Mouse (Mus musculus): ENCODE data around the gene Zfp14. TPM values are rescaled to one million over a fixed set of nuclear protein-coding genes. Genes with fewer than 3 reads are reported as not detected.

Gene Zfp14
- total and polyA plus RNA-seq, 3 experiments = 0.34 to 0.54 (median 0.34) TPM

- DNase-seq (ENCODE audit: extremely low read depth) = no peak
- Histone ChIP-seq H3K4me2 (ENCODE audit: insufficient read depth, low read depth, poor library complexity, severe bottlenecking) (no peak overlapping the region), H3K9ac (ENCODE audit: insufficient read depth, low read depth) (no peak overlapping the region), H3K27me3 (replicated peaks) (no peaks in the 10 kb centered on the region), H3K27ac (ENCODE audit: insufficient read depth, low read depth) (no peak overlapping the region), H3K4me1 (ENCODE audit: control insufficient read depth in 1 of 2, insufficient read depth in 2 of 2) (no peaks in the 10 kb centered on the region), H3K4me3 (replicated peaks in 1 of 3; ENCODE audit: low read depth in 2 of 3, low read length in 2 of 3, poor library complexity in 1 of 3) (no peak overlapping the region), H3K36me3 (replicated peaks in 1 of 2; ENCODE audit: control insufficient read depth in 1 of 2, insufficient read depth in 1 of 2, low read length in 1 of 2) (peaks cover 58 to 93% of the 10 kb centered on the region in 2 experiments), H3K79me2 (replicated peaks; ENCODE audit: control insufficient read depth, extremely low read depth, insufficient read depth, poor library complexity, severe bottlenecking) (no peaks in the 10 kb centered on the region), H3K9me3 (replicated peaks; ENCODE audit: low read length) (no peaks in the 10 kb centered on the region)
- no peak for TF ChIP-seq IRF4 (IDR thresholded peaks at IDR 0.05; ENCODE audit: low read depth, low read length)
- no peak for TF ChIP-seq MXI1 (IDR thresholded peaks at IDR 0.05; ENCODE audit: low read depth, low read length)
- TF ChIP-seq MAFK (IDR thresholded peaks at IDR 0.05; ENCODE audit: insufficient replicate concordance, low read length) = no peak
- TF ChIP-seq MAX (IDR thresholded peaks at IDR 0.05; ENCODE audit: low read length) = no peak
- no peak for TF ChIP-seq RAD21 (IDR thresholded peaks at IDR 0.05; ENCODE audit: low read depth, low read length)
- TF ChIP-seq ZC3H11A (IDR thresholded peaks at IDR 0.05; ENCODE audit: low read depth, low read length) = no peak
- no peak for TF ChIP-seq BHLHE40 (IDR thresholded peaks at IDR 0.05; ENCODE audit: low read depth, low read length)
- TF ChIP-seq RCOR1 (conservative IDR thresholded peaks at IDR 0.05; ENCODE audit: low read depth, low read length) = no peak
- TF ChIP-seq TCF12 (IDR thresholded peaks at IDR 0.05; ENCODE audit: low read depth, low read length) = no peak
- no peak for TF ChIP-seq UBTF (IDR thresholded peaks at IDR 0.05; ENCODE audit: low read depth, low read length)
- TF ChIP-seq ZNF384 (IDR thresholded peaks at IDR 0.05; ENCODE audit: low read depth, low read length) = no peak
- no peak for TF ChIP-seq CHD2 (IDR thresholded peaks at IDR 0.05; ENCODE audit: low read length)
- TF ChIP-seq ETS1 (conservative IDR thresholded peaks at IDR 0.05; ENCODE audit: low read depth, low read length) = no peak
- no peak for TF ChIP-seq E2F4 (IDR thresholded peaks at IDR 0.05; ENCODE audit: insufficient replicate concordance, low read depth, low read length)
- no peak for TF ChIP-seq TBP (conservative IDR thresholded peaks at IDR 0.05; ENCODE audit: low read depth, low read length)
- no peak for TF ChIP-seq SMC3 (IDR thresholded peaks at IDR 0.05; ENCODE audit: low read depth, low read length)
- dilution Hi-C loops (cut with MboI; ENCODE audit: extremely low pct_ligation_motif_present, extremely low pct_unique_long_range_greater_than_20kb, low sequenced_read_pairs) = no loop called here
- in situ Hi-C loops (cut with MboI; ENCODE audit: low pct_ligation_motif_present, low pct_unique_long_range_greater_than_20kb, low sequenced_read_pairs) = no loop called here
Observed at GRCm38 (mm10) chr7:30060341-30060740, 9.2 kb upstream of the Zfp14 start.

- in situ Hi-C loops (cut with MboI; ENCODE audit: low pct_ligation_motif_present, low pct_unique_long_range_greater_than_20kb, low sequenced_read_pairs) (no loop called here), dilution Hi-C loops (cut with MboI; ENCODE audit: extremely low pct_ligation_motif_present, extremely low pct_unique_long_range_greater_than_20kb, low sequenced_read_pairs) (no loop called here)
- no peaks in the 10 kb centered on the region for H3K79me2 ChIP-seq (replicated peaks; ENCODE audit: control insufficient read depth, extremely low read depth, insufficient read depth, poor library complexity, severe bottlenecking)
- H3K4me1 ChIP-seq (ENCODE audit: control insufficient read depth in 1 of 2, insufficient read depth in 2 of 2) = peaks cover 3 to 19% of the 10 kb centered on the region in 2 experiments
- H3K36me3 ChIP-seq (replicated peaks in 1 of 2; ENCODE audit: control insufficient read depth in 1 of 2, insufficient read depth in 1 of 2, low read length in 1 of 2) = peaks cover 14 to 38% of the 10 kb centered on the region in 2 experiments
- no peak overlapping the region for H3K4me2 ChIP-seq (ENCODE audit: insufficient read depth, low read depth, poor library complexity, severe bottlenecking)
- H3K9ac ChIP-seq (ENCODE audit: insufficient read depth, low read depth) = no peak overlapping the region
- H3K4me3 ChIP-seq (replicated peaks in 1 of 3; ENCODE audit: low read depth in 2 of 3, low read length in 2 of 3, poor library complexity in 1 of 3) = no peak overlapping the region
- H3K27ac ChIP-seq (ENCODE audit: insufficient read depth, low read depth) = no peak overlapping the region
- no peaks in the 10 kb centered on the region for H3K9me3 ChIP-seq (replicated peaks; ENCODE audit: low read length)
- H3K27me3 ChIP-seq (replicated peaks) = no peaks in the 10 kb centered on the region
- TF ChIP-seq ZNF384 (IDR thresholded peaks at IDR 0.05; ENCODE audit: low read depth, low read length) (peak; percentile 82), USF1 (IDR thresholded peaks at IDR 0.05; ENCODE audit: low read depth, low read length) (no peak), UBTF (IDR thresholded peaks at IDR 0.05; ENCODE audit: low read depth, low read length) (no peak), TCF12 (IDR thresholded peaks at IDR 0.05; ENCODE audit: low read depth, low read length) (no peak), MYC (IDR thresholded peaks at IDR 0.05; ENCODE audit: low read depth, low read length) (no peak), RCOR1 (conservative IDR thresholded peaks at IDR 0.05; ENCODE audit: low read depth, low read length) (no peak), IRF4 (IDR thresholded peaks at IDR 0.05; ENCODE audit: low read depth, low read length) (0 out of 2 replicates have a peak, but pooled peaks have one; percentile 21)
- DNase-seq (ENCODE audit: extremely low read depth) = no peak
Observed at GRCm38 (mm10) chr7:30053591-30053990, 2.4 kb upstream of the Zfp14 start.

Measured in CH12.LX (cell line).